Mouse (Mus musculus): Measurements from ENCODE around the gene Hsd17b2. TPM values are rescaled to one million over a fixed set of nuclear protein-coding genes. Genes with fewer than 3 reads are reported as not detected.
"Not testable (repeated sequence)": the region's sequence is repeated elsewhere in the genome, so short reads cannot be mapped to it uniquely, and the experiment has no call there.

The Hsd17b2 gene
- polyA plus RNA-seq, 1 experiment from 2014 or later = not detected

DNA sequence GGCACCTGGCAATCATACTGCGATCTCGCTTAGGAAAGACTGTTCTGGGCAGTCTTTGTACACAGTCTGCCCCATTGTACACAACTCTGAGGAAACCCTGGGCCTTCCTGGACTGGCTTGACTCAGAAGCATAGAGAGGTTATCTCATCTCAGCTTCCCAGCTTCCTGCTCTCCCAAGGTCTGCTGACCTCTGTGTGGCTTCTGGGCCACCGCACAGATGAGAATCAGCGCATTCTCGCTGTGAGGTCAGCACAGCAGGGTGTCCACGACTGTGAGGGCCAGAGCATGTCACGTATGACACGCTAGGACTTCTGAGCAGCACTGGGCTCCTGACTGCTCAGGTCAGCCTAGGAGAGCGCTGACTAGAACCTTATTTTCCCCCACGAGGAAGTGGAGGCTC, 29.3 kb downstream of the Hsd17b2 start:
- H3K9me3 ChIP-seq (ENCODE audit: control insufficient read depth, low read length) = no peaks in the 10 kb centered on the region
- no peak overlapping the region for H3K4me2 ChIP-seq (ENCODE audit: low read depth, low read length)
- no peaks in the 10 kb centered on the region for H3K4me1 ChIP-seq (replicated peaks; ENCODE audit: control insufficient read depth, insufficient read depth, low read length)
- WGBS = 54% methylated on average over 10 of the region's 10 CpGs
- H3K27me3 ChIP-seq (ENCODE audit: control insufficient read depth, insufficient read depth, low read depth, low read length) = no peaks in the 10 kb centered on the region
- no peak overlapping the region for H3K27ac ChIP-seq (ENCODE audit: low read length)
- no peaks in the 10 kb centered on the region for H3K36me3 ChIP-seq (ENCODE audit: control insufficient read depth, insufficient read depth, low read length)
- H3K9ac ChIP-seq (ENCODE audit: low read length) = no peak overlapping the region
- H3K4me3 ChIP-seq (ENCODE audit: low read length) = no peak overlapping the region
- no peak for ATAC-seq (ENCODE audit: low read depth)

GRCm38 (mm10) chr8:117736657-117737175, 35.0 kb downstream of the Hsd17b2 start:
- Histone ChIP-seq H3K27me3 (ENCODE audit: control insufficient read depth, insufficient read depth, low read depth, low read length) (no peaks in the 10 kb centered on the region), H3K9me3 (ENCODE audit: control insufficient read depth, low read length) (no peaks in the 10 kb centered on the region), H3K9ac (ENCODE audit: low read length) (no peak overlapping the region), H3K4me1 (replicated peaks; ENCODE audit: control insufficient read depth, insufficient read depth, low read length) (no peaks in the 10 kb centered on the region), H3K4me2 (ENCODE audit: low read depth, low read length) (no peak overlapping the region), H3K36me3 (ENCODE audit: control insufficient read depth, insufficient read depth, low read length) (no peaks in the 10 kb centered on the region), H3K4me3 (ENCODE audit: low read length) (no peak overlapping the region), H3K27ac (ENCODE audit: low read length) (no peak overlapping the region)
- no peak for ATAC-seq (ENCODE audit: low read depth)
- 65% methylated on average over 3 of the region's 3 CpGs for WGBS

GRCm38 (mm10) chr8:117738206-117738605, 36.5 kb downstream of the Hsd17b2 start:
- H3K36me3 ChIP-seq (ENCODE audit: control insufficient read depth, insufficient read depth, low read length); H3K4me1 ChIP-seq (replicated peaks; ENCODE audit: control insufficient read depth, insufficient read depth, low read length); H3K9ac ChIP-seq (ENCODE audit: low read length); ATAC-seq (ENCODE audit: low read depth); H3K27ac ChIP-seq (ENCODE audit: low read length); H3K9me3 ChIP-seq (ENCODE audit: control insufficient read depth, low read length); H3K27me3 ChIP-seq (ENCODE audit: control insufficient read depth, insufficient read depth, low read depth, low read length); H3K4me2 ChIP-seq (ENCODE audit: low read depth, low read length); H3K4me3 ChIP-seq (ENCODE audit: low read length): not testable (repeated sequence)
- 96% methylated on average over 1 of the region's 1 CpGs for WGBS

DNA sequence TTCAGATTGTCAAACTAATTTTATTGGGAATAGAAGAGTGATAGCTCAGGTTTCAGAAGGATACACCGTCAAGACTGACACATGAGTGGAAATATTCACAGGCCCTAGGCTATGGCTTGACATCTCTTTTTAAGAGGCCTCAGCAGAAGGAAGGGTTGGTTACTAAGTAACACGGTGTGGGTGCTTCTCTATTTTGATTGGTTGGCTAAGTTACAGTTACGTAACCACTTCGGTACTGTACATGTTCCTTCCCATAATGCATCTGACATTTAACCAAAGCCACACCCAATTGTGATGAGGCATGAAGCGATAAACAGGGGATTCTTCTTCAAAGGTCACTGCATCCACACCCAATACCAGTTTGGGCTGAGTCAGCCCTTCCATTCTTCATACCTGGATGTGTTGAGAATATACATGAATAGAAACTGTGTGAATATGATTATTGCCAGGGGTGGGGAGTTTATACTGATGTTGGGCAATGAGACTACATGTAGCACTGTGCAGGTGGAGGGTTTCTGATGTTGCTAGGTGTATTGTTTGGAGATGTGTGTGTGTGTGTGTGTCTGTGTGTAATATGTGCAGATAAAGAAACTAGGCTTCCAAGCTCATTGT, 38.8 kb downstream of the Hsd17b2 start:
- no peak overlapping the region for H3K27ac ChIP-seq (ENCODE audit: low read length)
- H3K9ac ChIP-seq (ENCODE audit: low read length) = no peak overlapping the region
- WGBS = 80% methylated on average over 5 of the region's 5 CpGs

DNA sequence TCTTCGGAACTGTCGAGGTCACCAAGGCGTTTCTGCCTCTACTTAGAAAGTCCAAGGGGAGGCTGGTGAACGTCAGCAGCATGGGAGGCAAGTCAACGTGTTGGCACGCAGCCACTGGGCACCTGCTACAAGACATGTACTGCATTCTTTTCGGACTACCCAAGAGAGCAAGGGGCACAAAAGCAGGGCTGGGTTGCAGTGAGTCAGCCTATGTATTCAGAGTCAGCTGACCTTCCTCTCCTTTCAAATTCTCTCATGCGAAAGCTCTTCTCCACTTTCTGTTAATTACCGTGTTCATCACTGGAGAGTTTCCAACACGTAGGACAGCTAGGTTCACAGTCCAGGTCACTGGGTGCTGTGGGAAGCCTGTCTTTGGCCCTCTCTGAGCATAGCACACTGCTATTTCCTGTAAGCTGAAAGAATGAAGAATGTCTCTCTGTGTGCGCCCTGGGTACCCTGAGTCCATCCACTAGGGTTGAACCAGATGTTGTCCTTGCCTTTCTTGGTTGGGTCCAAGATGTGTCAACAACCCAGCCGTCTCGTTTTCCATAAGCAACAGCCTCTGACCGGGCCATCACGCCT, 40.8 kb downstream of the Hsd17b2 start:
- Histone ChIP-seq H3K4me1 (replicated peaks; ENCODE audit: control insufficient read depth, insufficient read depth, low read length) (no peaks in the 10 kb centered on the region), H3K9ac (ENCODE audit: low read length) (no peak overlapping the region), H3K27ac (ENCODE audit: low read length) (no peak overlapping the region), H3K36me3 (ENCODE audit: control insufficient read depth, insufficient read depth, low read length) (no peaks in the 10 kb centered on the region), H3K27me3 (ENCODE audit: control insufficient read depth, insufficient read depth, low read depth, low read length) (no peaks in the 10 kb centered on the region), H3K9me3 (ENCODE audit: control insufficient read depth, low read length) (no peaks in the 10 kb centered on the region), H3K4me3 (ENCODE audit: low read length) (no peak overlapping the region), H3K4me2 (ENCODE audit: low read depth, low read length) (no peak overlapping the region)
- WGBS = 70% methylated on average over 15 of the region's 15 CpGs
- ATAC-seq (ENCODE audit: low read depth) = no peak

More for the DNA sequence above, 38.8 kb downstream of the Hsd17b2 start:
- no peaks in the 10 kb centered on the region for H3K4me1 ChIP-seq (replicated peaks; ENCODE audit: control insufficient read depth, insufficient read depth, low read length)
- no peaks in the 10 kb centered on the region for H3K27me3 ChIP-seq (ENCODE audit: control insufficient read depth, insufficient read depth, low read depth, low read length)
- H3K4me3 ChIP-seq (ENCODE audit: low read length) = no peak overlapping the region
- no peaks in the 10 kb centered on the region for H3K9me3 ChIP-seq (ENCODE audit: control insufficient read depth, low read length)
- H3K36me3 ChIP-seq (ENCODE audit: control insufficient read depth, insufficient read depth, low read length) = no peaks in the 10 kb centered on the region
- no peak for ATAC-seq (ENCODE audit: low read depth)
- H3K4me2 ChIP-seq (ENCODE audit: low read depth, low read length) = no peak overlapping the region

GRCm38 (mm10) chr8:117746651-117747050, 44.9 kb downstream of the Hsd17b2 start:
- H3K9ac ChIP-seq (ENCODE audit: low read length) = no peak overlapping the region
- ATAC-seq (ENCODE audit: low read depth) = no peak
- no peaks in the 10 kb centered on the region for H3K36me3 ChIP-seq (ENCODE audit: control insufficient read depth, insufficient read depth, low read length)
- no peak overlapping the region for H3K27ac ChIP-seq (ENCODE audit: low read length)
- no peaks in the 10 kb centered on the region; the same call in 1 of the 2 replicates for H3K27me3 ChIP-seq (ENCODE audit: control insufficient read depth, insufficient read depth, low read depth, low read length)
- no peak overlapping the region for H3K4me3 ChIP-seq (ENCODE audit: low read length)
- no peaks in the 10 kb centered on the region for H3K4me1 ChIP-seq (replicated peaks; ENCODE audit: control insufficient read depth, insufficient read depth, low read length)
- no peaks in the 10 kb centered on the region for H3K9me3 ChIP-seq (ENCODE audit: control insufficient read depth, low read length)
- 43% methylated on average over 5 of the region's 5 CpGs for WGBS
- no peak overlapping the region for H3K4me2 ChIP-seq (ENCODE audit: low read depth, low read length)

- Histone ChIP-seq H3K4me1 (replicated peaks; ENCODE audit: control insufficient read depth, insufficient read depth, low read length) (no peaks in the 10 kb centered on the region), H3K4me3 (ENCODE audit: low read length) (no peak overlapping the region), H3K9ac (ENCODE audit: low read length) (no peak overlapping the region), H3K36me3 (ENCODE audit: control insufficient read depth, insufficient read depth, low read length) (no peaks in the 10 kb centered on the region), H3K9me3 (ENCODE audit: control insufficient read depth, low read length) (no peaks in the 10 kb centered on the region), H3K27ac (ENCODE audit: low read length) (no peak overlapping the region), H3K4me2 (ENCODE audit: low read depth, low read length) (no peak overlapping the region), H3K27me3 (ENCODE audit: control insufficient read depth, insufficient read depth, low read depth, low read length) (no peaks in the 10 kb centered on the region; the same call in 1 of the 2 replicates)
- 25% methylated on average over 2 of the region's 2 CpGs for WGBS
- no peak for ATAC-seq (ENCODE audit: low read depth)
These were observed 45.7 kb downstream of the Hsd17b2 start for GRCm38 (mm10) chr8:117747428-117747827.

GRCm38 (mm10) chr8:117747886-117748730, 46.4 kb downstream of the Hsd17b2 start:
- ATAC-seq (ENCODE audit: low read depth) = no peak
- no peak overlapping the region for H3K27ac ChIP-seq (ENCODE audit: low read length)
- H3K4me3 ChIP-seq (ENCODE audit: low read length) = no peak overlapping the region

GRCm38 (mm10) chr8:117749436-117749835, 47.7 kb downstream of the Hsd17b2 start:
- Histone ChIP-seq H3K4me3 (ENCODE audit: low read length) (no peak overlapping the region), H3K9me3 (ENCODE audit: control insufficient read depth, low read length) (no peaks in the 10 kb centered on the region), H3K27ac (ENCODE audit: low read length) (no peak overlapping the region), H3K4me2 (ENCODE audit: low read depth, low read length) (no peak overlapping the region), H3K27me3 (ENCODE audit: control insufficient read depth, insufficient read depth, low read depth, low read length) (no peaks in the 10 kb centered on the region; the same call in 1 of the 2 replicates), H3K9ac (ENCODE audit: low read length) (no peak overlapping the region), H3K36me3 (ENCODE audit: control insufficient read depth, insufficient read depth, low read length) (no peaks in the 10 kb centered on the region), H3K4me1 (replicated peaks; ENCODE audit: control insufficient read depth, insufficient read depth, low read length) (no peaks in the 10 kb centered on the region)
- no peak for ATAC-seq (ENCODE audit: low read depth)
- WGBS = 59% methylated on average over 2 of the region's 2 CpGs

More at GRCm38 (mm10) chr8:117747886-117748730, 46.4 kb downstream of the Hsd17b2 start:
- H3K4me2 ChIP-seq (ENCODE audit: low read depth, low read length) = no peak overlapping the region
- H3K9ac ChIP-seq (ENCODE audit: low read length) = no peak overlapping the region
- H3K4me1 ChIP-seq (replicated peaks; ENCODE audit: control insufficient read depth, insufficient read depth, low read length) = no peaks in the 10 kb centered on the region
- H3K27me3 ChIP-seq (ENCODE audit: control insufficient read depth, insufficient read depth, low read depth, low read length) = no peaks in the 10 kb centered on the region; the same call in 1 of the 2 replicates
- H3K36me3 ChIP-seq (ENCODE audit: control insufficient read depth, insufficient read depth, low read length) = no peaks in the 10 kb centered on the region
- no peaks in the 10 kb centered on the region for H3K9me3 ChIP-seq (ENCODE audit: control insufficient read depth, low read length)
- 70% methylated on average over 8 of the region's 9 CpGs for WGBS
